Mouse (Mus musculus): ENCODE measurements around the gene Zbtb24. TPM values are rescaled to one million over a fixed set of nuclear protein-coding genes. Genes with fewer than 3 reads are reported as not detected.
"Not testable (repeated sequence)": the region's sequence is repeated elsewhere in the genome, so short reads cannot be mapped to it uniquely, and the experiment has no call there.

Zbtb24 gene
- total RNA-seq (2022): 10 to 100 TPM; 18.1 to 22.1 (median 20.1) TPM

GRCm38 (mm10) chr10:41450137-41450670 lies at the start of gene Zbtb24:
Gene Zbtb24, plus strand, starts transcription at chr10:41450383.
- peak; percentile 87 to 93 for DNase-seq (ENCODE audit: low spot score in 2 of 2)

GRCm38 (mm10) chr10:41401097-41401496 lies 49.1 kb upstream of the Zbtb24 start:
- no peak for DNase-seq (ENCODE audit: low spot score in 2 of 2)

GRCm38 (mm10) chr10:41403364-41403763 lies 46.8 kb upstream of the Zbtb24 start:
- DNase-seq (ENCODE audit: low spot score in 2 of 2): no peak

GRCm38 (mm10) chr10:41403893-41404612 lies 46.1 kb upstream of the Zbtb24 start:
- DNase-seq (ENCODE audit: low spot score in 2 of 2): no peak

GRCm38 (mm10) chr10:41410176-41410575 lies 40.0 kb upstream of the Zbtb24 start:
- not testable (repeated sequence) for DNase-seq (ENCODE audit: low spot score in 2 of 2)

- DNase-seq (ENCODE audit: low spot score in 2 of 2): not testable (repeated sequence)
Observed at GRCm38 (mm10) chr10:41410821-41411220, 39.4 kb upstream of the Zbtb24 start.

- DNase-seq (ENCODE audit: low spot score in 2 of 2): not testable (repeated sequence)
Observed at GRCm38 (mm10) chr10:41413471-41413870, 36.7 kb upstream of the Zbtb24 start.

- not testable (repeated sequence) for DNase-seq (ENCODE audit: low spot score in 2 of 2)
Observed at GRCm38 (mm10) chr10:41415368-41415767, 34.8 kb upstream of the Zbtb24 start.

- DNase-seq (ENCODE audit: low spot score in 2 of 2): no peak
Observed at GRCm38 (mm10) chr10:41420496-41421200, 29.5 kb upstream of the Zbtb24 start.

- DNase-seq (ENCODE audit: low spot score in 2 of 2): no peak
Observed at GRCm38 (mm10) chr10:41423681-41424080, 26.5 kb upstream of the Zbtb24 start.

- no peak for DNase-seq (ENCODE audit: low spot score in 2 of 2)
Observed at GRCm38 (mm10) chr10:41426368-41426767, 23.8 kb upstream of the Zbtb24 start.

GRCm38 (mm10) chr10:41434624-41435023 lies 15.6 kb upstream of the Zbtb24 start:
- no peak for DNase-seq (ENCODE audit: low spot score in 2 of 2)

- DNase-seq (ENCODE audit: low spot score in 2 of 2): no peak
Observed at GRCm38 (mm10) chr10:41435141-41435540, 15.0 kb upstream of the Zbtb24 start.

- no peak for DNase-seq (ENCODE audit: low spot score in 2 of 2)
Observed at GRCm38 (mm10) chr10:41448216-41448615, 2.0 kb upstream of the Zbtb24 start.

- no peak for DNase-seq (ENCODE audit: low spot score in 2 of 2)
Observed at GRCm38 (mm10) chr10:41449684-41450083, 499 bp upstream of the Zbtb24 start.

- DNase-seq (ENCODE audit: low spot score in 2 of 2): no peak
Observed at GRCm38 (mm10) chr10:41450780-41451522, 768 bp downstream of the Zbtb24 start.

- no peak for DNase-seq (ENCODE audit: low spot score in 2 of 2)
Observed at GRCm38 (mm10) chr10:41451656-41452055, 1.5 kb downstream of the Zbtb24 start.

- no peak for DNase-seq (ENCODE audit: low spot score in 2 of 2)
Observed at GRCm38 (mm10) chr10:41452791-41453190, 2.6 kb downstream of the Zbtb24 start.

- DNase-seq (ENCODE audit: low spot score in 2 of 2): no peak
Observed at GRCm38 (mm10) chr10:41459990-41460389, 9.8 kb downstream of the Zbtb24 start.

- no peak for DNase-seq (ENCODE audit: low spot score in 2 of 2)
Observed at GRCm38 (mm10) chr10:41460501-41460900, 10.3 kb downstream of the Zbtb24 start.

GRCm38 (mm10) chr10:41461057-41461722 lies 11.0 kb downstream of the Zbtb24 start:
- no peak for DNase-seq (ENCODE audit: low spot score in 2 of 2)
